Mouse (Mus musculus) embryonic facial prominence, embryonic 15.5 days (tissue): ENCODE results near the gene Mrpl42. TPM values are rescaled to one million over a fixed set of nuclear protein-coding genes. Genes with fewer than 3 reads are reported as not detected.
"Not testable (repeated sequence)": the region's sequence is repeated elsewhere in the genome, so short reads cannot be mapped to it uniquely, and the experiment has no call there.

ENCODE experiments used
- ATAC-seq: fragments of 200-750 bp; cut with Nextera tagmentation; 2 replicates; pipeline ENCODE4 v1.8.0; 2017; ENCODE audit warnings: low read depth, moderate TSS enrichment; ENCODE audit not compliant: insufficient number of reproducible peaks, low FRiP score, low TSS enrichment
- H3K27ac ChIP-seq: fragments of 300-500 bp; sonication (generic); replicated peaks from 2 replicates; pipeline ENCODE4 v1.5.1; 2015; ENCODE audit warnings: mild to moderate bottlenecking, inconsistent platforms
- H3K27me3 ChIP-seq: fragments of 300-500 bp; sonication (generic); 2 replicates; pipeline ENCODE4 v1.6.1; 2015; ENCODE audit warnings: inconsistent platforms
- H3K36me3 ChIP-seq: fragments of 300-500 bp; sonication (generic); 2 replicates; pipeline ENCODE4 v1.6.1; 2015; ENCODE audit warnings: mild to moderate bottlenecking, inconsistent platforms
- H3K4me1 ChIP-seq: fragments of 300-500 bp; sonication (generic); 2 replicates; pipeline ENCODE4 v1.6.1; 2015; ENCODE audit warnings: inconsistent platforms
- H3K4me2 ChIP-seq: fragments of 300-500 bp; sonication (generic); replicated peaks from 2 replicates; pipeline ENCODE4 v1.6.1; 2015; ENCODE audit warnings: mild to moderate bottlenecking, inconsistent platforms
- H3K4me3 ChIP-seq: fragments of 300-500 bp; sonication (generic); replicated peaks from 2 replicates; pipeline ENCODE4 v1.5.1; 2015; ENCODE audit warnings: mild to moderate bottlenecking, inconsistent platforms
- H3K9ac ChIP-seq: fragments of 300-500 bp; sonication (generic); 2 replicates; pipeline ENCODE4 v1.6.1; 2015; ENCODE audit warnings: inconsistent platforms
- H3K9me3 ChIP-seq: fragments of 300-500 bp; sonication (generic); replicated peaks from 2 replicates; pipeline ENCODE4 v1.6.1; 2016; ENCODE audit warnings: inconsistent platforms
- WGBS: fragments of 180-500 bp; shearing (Covaris S2); methylation state at CpG from one replicate; pipeline ENCODE4 v1.1.7; 2015; 5-methylcytosine and 5-hydroxymethylcytosine counted together
- polyA plus RNA-seq: library from polyadenylated mRNA; unstranded; fragments of >200 nt; fragmentation: Nextera tagmentation; extraction: Ambion mirVana; gene quantifications from 2 replicates; pipeline ENCODE4 v1.2.1, GENCODE M21; 2015

The Mrpl42 gene
- 258 and 260 TPM in 2 replicates for polyA plus RNA-seq

GRCm38 (mm10) chr10:95501463-95502081, at the start of gene Mrpl42:
Gene Mrpl42, minus strand, starts transcription at chr10:95501940.
- H3K27me3 ChIP-seq, result no peaks in the 10 kb centered on the region
- peak within 1 kb of the TSS; percentile 91 for H3K4me3 ChIP-seq
- 0% methylated on average over 35 of the region's 35 CpGs for WGBS
- peak within 1 kb of the TSS; percentile 89 for H3K27ac ChIP-seq
- H3K9me3 ChIP-seq, result no peaks in the 10 kb centered on the region
- peaks cover 6% of the 10 kb centered on the region for H3K4me1 ChIP-seq
- peak; percentile 95 for ATAC-seq
- H3K9ac ChIP-seq, result peak within 1 kb of the TSS; percentile 72
- H3K4me2 ChIP-seq, result peak within 1 kb of the TSS; percentile 56
- peaks cover 14% of the 10 kb centered on the region for H3K36me3 ChIP-seq

- no peaks in the 10 kb centered on the region for H3K27me3 ChIP-seq
- H3K4me1 ChIP-seq, result no peaks in the 10 kb centered on the region
- no peak overlapping the region for H3K4me3 ChIP-seq
- WGBS, result 62% methylated on average over 1 of the region's 1 CpGs
- no peak for ATAC-seq
- H3K9me3 ChIP-seq, result no peaks in the 10 kb centered on the region
- H3K27ac ChIP-seq, result no peak overlapping the region
- H3K4me2 ChIP-seq, result no peak overlapping the region
- no peak overlapping the region for H3K9ac ChIP-seq
- peaks cover 34% of the 10 kb centered on the region for H3K36me3 ChIP-seq
These were observed 48.8 kb upstream of the Mrpl42 start for GRCm38 (mm10) chr10:95550506-95550905.

GRCm38 (mm10) chr10:95549080-95549479, 47.3 kb upstream of the Mrpl42 start:
- not testable (repeated sequence) for H3K9me3 ChIP-seq, H3K4me3 ChIP-seq, ATAC-seq, H3K27me3 ChIP-seq, H3K4me1 ChIP-seq, H3K4me2 ChIP-seq, H3K27ac ChIP-seq, H3K9ac ChIP-seq
- peaks cover 47% of the 10 kb centered on the region for H3K36me3 ChIP-seq
- WGBS, result 70% methylated on average over 5 of the region's 5 CpGs

- H3K4me3 ChIP-seq, result no peak overlapping the region
- no peak overlapping the region for H3K9ac ChIP-seq
- H3K4me1 ChIP-seq, result 0 out of 2 replicates have a peak, but pooled peaks cover 6% of the 10 kb centered on the region
- H3K4me2 ChIP-seq, result no peak overlapping the region
- H3K27ac ChIP-seq, result no peak overlapping the region
- no peaks in the 10 kb centered on the region for H3K27me3 ChIP-seq
- 80% methylated on average over 11 of the region's 11 CpGs for WGBS
- no peaks in the 10 kb centered on the region for H3K9me3 ChIP-seq
- H3K36me3 ChIP-seq, result peaks cover 49% of the 10 kb centered on the region
- no peak for ATAC-seq
These were observed 46.5 kb upstream of the Mrpl42 start for GRCm38 (mm10) chr10:95548154-95548826.

GRCm38 (mm10) chr10:95546178-95546577, 44.4 kb upstream of the Mrpl42 start:
- 97% methylated on average over 2 of the region's 2 CpGs for WGBS
- no peak overlapping the region for H3K4me3 ChIP-seq
- no peak overlapping the region for H3K27ac ChIP-seq
- H3K4me2 ChIP-seq, result no peak overlapping the region
- no peak for ATAC-seq
- no peaks in the 10 kb centered on the region for H3K9me3 ChIP-seq
- 0 out of 2 replicates have a peak, but pooled peaks cover 6% of the 10 kb centered on the region for H3K4me1 ChIP-seq
- no peaks in the 10 kb centered on the region for H3K27me3 ChIP-seq
- H3K36me3 ChIP-seq, result peaks cover 49% of the 10 kb centered on the region
- no peak overlapping the region for H3K9ac ChIP-seq

- H3K36me3 ChIP-seq, result peaks cover 42% of the 10 kb centered on the region
- no peak overlapping the region for H3K4me2 ChIP-seq
- WGBS, result 57% methylated on average over 4 of the region's 4 CpGs
- peak overlapping the region; percentile 39; the same call in 1 of the 2 replicates for H3K27ac ChIP-seq
- H3K9ac ChIP-seq, result no peak overlapping the region
- 0 out of 2 replicates have a peak, but pooled peaks cover 6% of the 10 kb centered on the region for H3K4me1 ChIP-seq
- H3K27me3 ChIP-seq, result no peaks in the 10 kb centered on the region
- peak; percentile 70 for ATAC-seq
- H3K4me3 ChIP-seq, result no peak overlapping the region
- no peaks in the 10 kb centered on the region for H3K9me3 ChIP-seq
These were observed 43.3 kb upstream of the Mrpl42 start for GRCm38 (mm10) chr10:95545051-95545450.

- 0 out of 2 replicates have a peak, but pooled peaks cover 6% of the 10 kb centered on the region for H3K4me1 ChIP-seq
- H3K36me3 ChIP-seq, result peaks cover 38% of the 10 kb centered on the region
- no peak for ATAC-seq
- H3K9ac ChIP-seq, result no peak overlapping the region
- no peak overlapping the region for H3K4me2 ChIP-seq
- H3K9me3 ChIP-seq, result no peaks in the 10 kb centered on the region
- no peak overlapping the region for H3K4me3 ChIP-seq
- 74% methylated on average over 2 of the region's 2 CpGs for WGBS
- no peaks in the 10 kb centered on the region for H3K27me3 ChIP-seq
- peak overlapping the region; percentile 39; the same call in 1 of the 2 replicates for H3K27ac ChIP-seq
These were observed 42.9 kb upstream of the Mrpl42 start for GRCm38 (mm10) chr10:95544651-95545050.

GRCm38 (mm10) chr10:95544004-95544403, 42.3 kb upstream of the Mrpl42 start:
- no peak overlapping the region for H3K4me3 ChIP-seq
- no peak overlapping the region for H3K4me2 ChIP-seq
- no peak overlapping the region for H3K27ac ChIP-seq
- no peak for ATAC-seq
- peaks cover 11% of the 10 kb centered on the region; the same call in 1 of the 2 replicates for H3K4me1 ChIP-seq
- no peaks in the 10 kb centered on the region for H3K27me3 ChIP-seq
- peaks cover 34% of the 10 kb centered on the region for H3K36me3 ChIP-seq
- H3K9me3 ChIP-seq, result no peaks in the 10 kb centered on the region
- H3K9ac ChIP-seq, result no peak overlapping the region

GRCm38 (mm10) chr10:95543377-95543776, 41.6 kb upstream of the Mrpl42 start:
- no peak overlapping the region for H3K4me2 ChIP-seq
- peaks cover 11% of the 10 kb centered on the region; the same call in 1 of the 2 replicates for H3K4me1 ChIP-seq
- no peak overlapping the region for H3K27ac ChIP-seq
- H3K9me3 ChIP-seq, result no peaks in the 10 kb centered on the region
- H3K9ac ChIP-seq, result no peak overlapping the region
- H3K36me3 ChIP-seq, result peaks cover 31% of the 10 kb centered on the region
- 65% methylated on average over 2 of the region's 2 CpGs for WGBS
- no peak for ATAC-seq
- no peak overlapping the region for H3K4me3 ChIP-seq
- H3K27me3 ChIP-seq, result no peaks in the 10 kb centered on the region

- Histone ChIP-seq H3K9me3 (no peaks in the 10 kb centered on the region), H3K4me3 (no peak overlapping the region), H3K4me1 (peaks cover 11% of the 10 kb centered on the region; the same call in 1 of the 2 replicates), H3K36me3 (peaks cover 27% of the 10 kb centered on the region), H3K9ac (no peak overlapping the region), H3K27ac (no peak overlapping the region), H3K4me2 (no peak overlapping the region), H3K27me3 (no peaks in the 10 kb centered on the region)
- ATAC-seq, result no peak
- 91% methylated on average over 4 of the region's 4 CpGs for WGBS
These were observed 41.2 kb upstream of the Mrpl42 start for GRCm38 (mm10) chr10:95542916-95543315.

GRCm38 (mm10) chr10:95539841-95540240, 38.1 kb upstream of the Mrpl42 start:
- H3K36me3 ChIP-seq, result peaks cover 9% of the 10 kb centered on the region; the same call in 1 of the 2 replicates
- no peaks in the 10 kb centered on the region for H3K9me3 ChIP-seq
- 89% methylated on average over 3 of the region's 3 CpGs for WGBS
- H3K9ac ChIP-seq, result no peak overlapping the region
- no peak overlapping the region for H3K4me2 ChIP-seq
- no peak for ATAC-seq
- H3K27me3 ChIP-seq, result no peaks in the 10 kb centered on the region
- H3K4me3 ChIP-seq, result no peak overlapping the region
- no peak overlapping the region for H3K27ac ChIP-seq
- H3K4me1 ChIP-seq, result peaks cover 11% of the 10 kb centered on the region; the same call in 1 of the 2 replicates
